Mouse (Mus musculus) liver, embryonic 16.5 days (tissue): Measurements from ENCODE around the gene Gpatch8. TPM values are rescaled to one million over a fixed set of nuclear protein-coding genes. Genes with fewer than 3 reads are reported as not detected.

Experiments used
- ATAC-seq: fragments of 200-750 bp; cut with Nextera tagmentation; 2 replicates; pipeline ENCODE4 v1.8.0; 2017; ENCODE audit warnings: low read depth, mild to moderate bottlenecking, moderate number of reproducible peaks, moderate library complexity
- H3K27ac ChIP-seq: fragments of 300-500 bp; sonication (generic); 2 replicates; pipeline ENCODE4 v1.5.1; 2014; ENCODE audit warnings: mild to moderate bottlenecking, low read length
- H3K27me3 ChIP-seq: fragments of 300-500 bp; sonication (generic); 2 replicates; pipeline ENCODE4 v1.6.1; 2014; ENCODE audit warnings: low read depth, low read length, mixed read lengths; ENCODE audit not compliant: control insufficient read depth, insufficient read depth
- H3K36me3 ChIP-seq: fragments of 300-500 bp; sonication (generic); 2 replicates; pipeline ENCODE4 v1.6.1; 2014; ENCODE audit warnings: mild to moderate bottlenecking; ENCODE audit not compliant: control insufficient read depth, insufficient read depth
- H3K4me1 ChIP-seq: fragments of 300-500 bp; sonication (generic); 2 replicates; pipeline ENCODE4 v1.6.1; 2014; ENCODE audit warnings: low read depth, low read length, mixed read lengths; ENCODE audit not compliant: control insufficient read depth
- H3K4me2 ChIP-seq: fragments of 300-500 bp; sonication (generic); 2 replicates; pipeline ENCODE4 v1.6.1; 2014; ENCODE audit warnings: low read depth, low read length, mixed read lengths
- H3K4me3 ChIP-seq: fragments of 300-500 bp; sonication (generic); 2 replicates; pipeline ENCODE4 v1.5.1; 2014; ENCODE audit warnings: low read depth, mild to moderate bottlenecking, low read length
- H3K9ac ChIP-seq: fragments of 300-500 bp; sonication (generic); 2 replicates; pipeline ENCODE4 v1.6.1; 2014; ENCODE audit warnings: low read depth, low read length
- H3K9me3 ChIP-seq: fragments of 300-500 bp; sonication (generic); replicated peaks from 2 replicates; pipeline ENCODE4 v1.6.1; 2016; ENCODE audit warnings: low read length; ENCODE audit not compliant: control insufficient read depth
- WGBS: fragments of 180-500 bp; shearing (Covaris S2); extraction: QIAGEN DNeasy Blood & Tissue Kit; methylation state at CpG from one replicate; pipeline ENCODE4 v1.1.7; 2014; ENCODE audit not compliant: insufficient replicate concordance; 5-methylcytosine and 5-hydroxymethylcytosine counted together
- polyA plus RNA-seq: library from polyadenylated mRNA; unstranded; fragments of >200 nt; fragmentation: Nextera tagmentation; extraction: Ambion mirVana; gene quantifications from 2 replicates; pipeline ENCODE4 v1.2.1, GENCODE M21; 2015

Gene Gpatch8
- polyA plus RNA-seq, 1 experiment from 2014 or later, result 18.6 TPM

- Histone ChIP-seq H3K4me3 (no peak overlapping the region), H3K4me2 (no peak overlapping the region), H3K9me3 (no peaks in the 10 kb centered on the region), H3K4me1 (peaks cover 3% of the 10 kb centered on the region), H3K36me3 (peaks cover 2% of the 10 kb centered on the region; the same call in 1 of the 2 replicates), H3K27ac (no peak overlapping the region), H3K9ac (no peak overlapping the region), H3K27me3 (no peaks in the 10 kb centered on the region)
- WGBS, result 92% methylated on average over 5 of the region's 5 CpGs
- ATAC-seq, result no peak
Measured at GRCm38 (mm10) chr11:102495742-102496141, 60.5 kb downstream of the Gpatch8 start.

- no peaks in the 10 kb centered on the region for H3K27me3 ChIP-seq
- H3K9me3 ChIP-seq, result no peaks in the 10 kb centered on the region
- H3K4me3 ChIP-seq, result no peak overlapping the region
- 86% methylated on average over 6 of the region's 6 CpGs for WGBS
- H3K4me1 ChIP-seq, result peaks cover 3% of the 10 kb centered on the region
- no peak overlapping the region for H3K27ac ChIP-seq
- H3K36me3 ChIP-seq, result peaks cover 2% of the 10 kb centered on the region; the same call in 1 of the 2 replicates
- no peak overlapping the region for H3K9ac ChIP-seq
- no peak overlapping the region for H3K4me2 ChIP-seq
- ATAC-seq, result no peak
Measured at GRCm38 (mm10) chr11:102495114-102495513, 61.1 kb downstream of the Gpatch8 start.

- WGBS, result 61% methylated on average over 7 of the region's 7 CpGs
- ATAC-seq, result no peak
- no peaks in the 10 kb centered on the region for H3K9me3 ChIP-seq
- no peak overlapping the region for H3K4me3 ChIP-seq
- peaks cover 3% of the 10 kb centered on the region for H3K4me1 ChIP-seq
- H3K27me3 ChIP-seq, result no peaks in the 10 kb centered on the region
- H3K27ac ChIP-seq, result no peak overlapping the region
- H3K36me3 ChIP-seq, result no peaks in the 10 kb centered on the region
- H3K9ac ChIP-seq, result no peak overlapping the region
- no peak overlapping the region for H3K4me2 ChIP-seq
Measured at GRCm38 (mm10) chr11:102494063-102494650, 62.0 kb downstream of the Gpatch8 start.

- Histone ChIP-seq H3K4me2 (no peak overlapping the region), H3K9ac (no peak overlapping the region), H3K9me3 (no peaks in the 10 kb centered on the region), H3K27ac (no peak overlapping the region), H3K27me3 (no peaks in the 10 kb centered on the region), H3K4me3 (no peak overlapping the region), H3K36me3 (no peaks in the 10 kb centered on the region), H3K4me1 (peaks cover 3% of the 10 kb centered on the region)
- ATAC-seq, result no peak
- WGBS, result 88% methylated on average over 2 of the region's 2 CpGs
Measured at GRCm38 (mm10) chr11:102493241-102493640, 63.0 kb downstream of the Gpatch8 start.

GRCm38 (mm10) chr11:102487901-102488300 is 68.3 kb downstream of the Gpatch8 start:
- Histone ChIP-seq H3K27me3 (no peaks in the 10 kb centered on the region), H3K27ac (no peak overlapping the region), H3K9me3 (no peaks in the 10 kb centered on the region), H3K4me3 (no peak overlapping the region), H3K36me3 (peaks cover 15% of the 10 kb centered on the region), H3K9ac (no peak overlapping the region), H3K4me1 (peaks cover 3% of the 10 kb centered on the region), H3K4me2 (no peak overlapping the region)
- ATAC-seq, result no peak
- 40% methylated on average over 2 of the region's 2 CpGs for WGBS

- WGBS, result 55% methylated on average over 11 of the region's 11 CpGs
- H3K27ac ChIP-seq, result no peak overlapping the region
Measured at GRCm38 (mm10) chr11:102486733-102487386, 69.3 kb downstream of the Gpatch8 start.

GRCm38 (mm10) chr11:102481779-102482178 is 74.4 kb downstream of the Gpatch8 start:
- Histone ChIP-seq H3K9me3 (no peaks in the 10 kb centered on the region), H3K27ac (no peak overlapping the region), H3K4me1 (no peaks in the 10 kb centered on the region), H3K4me3 (no peak overlapping the region), H3K9ac (no peak overlapping the region), H3K4me2 (no peak overlapping the region), H3K27me3 (no peaks in the 10 kb centered on the region), H3K36me3 (peaks cover 54% of the 10 kb centered on the region)
- no peak for ATAC-seq
- 62% methylated on average over 10 of the region's 10 CpGs for WGBS

More at GRCm38 (mm10) chr11:102486733-102487386, 69.3 kb downstream of the Gpatch8 start:
- no peaks in the 10 kb centered on the region for H3K27me3 ChIP-seq
- H3K4me1 ChIP-seq, result peaks cover 3% of the 10 kb centered on the region
- no peaks in the 10 kb centered on the region for H3K9me3 ChIP-seq
- H3K4me2 ChIP-seq, result no peak overlapping the region
- peaks cover 20% of the 10 kb centered on the region for H3K36me3 ChIP-seq
- H3K9ac ChIP-seq, result no peak overlapping the region
- H3K4me3 ChIP-seq, result no peak overlapping the region
- ATAC-seq, result peak; percentile 47

GRCm38 (mm10) chr11:102480897-102481296 is 75.3 kb downstream of the Gpatch8 start:
- ATAC-seq, result no peak
- H3K9me3 ChIP-seq, result no peaks in the 10 kb centered on the region
- H3K4me2 ChIP-seq, result no peak overlapping the region
- H3K36me3 ChIP-seq, result peaks cover 47% of the 10 kb centered on the region
- WGBS, result 95% methylated on average over 4 of the region's 4 CpGs
- no peaks in the 10 kb centered on the region for H3K27me3 ChIP-seq
- H3K27ac ChIP-seq, result no peak overlapping the region
- H3K4me1 ChIP-seq, result no peaks in the 10 kb centered on the region
- no peak overlapping the region for H3K4me3 ChIP-seq
- no peak overlapping the region for H3K9ac ChIP-seq

GRCm38 (mm10) chr11:102480111-102480510 is 76.1 kb downstream of the Gpatch8 start:
- H3K36me3 ChIP-seq, result peaks cover 46% of the 10 kb centered on the region
- H3K4me1 ChIP-seq, result peaks cover 3% of the 10 kb centered on the region
- H3K4me2 ChIP-seq, result no peak overlapping the region
- no peaks in the 10 kb centered on the region for H3K27me3 ChIP-seq
- H3K27ac ChIP-seq, result no peak overlapping the region
- whole genome bisulfite sequencing, result 92% methylated on average over 15 of the region's 15 CpGs
- ATAC-seq, result no peak
- no peaks in the 10 kb centered on the region for H3K9me3 ChIP-seq
- no peak overlapping the region for H3K9ac ChIP-seq
- no peak overlapping the region for H3K4me3 ChIP-seq
